Mouse (Mus musculus) layer of hippocampus, postnatal 14 days (tissue): ENCODE measurements around the gene Dynlrb2. TPM values are rescaled to one million over a fixed set of nuclear protein-coding genes. Genes with fewer than 3 reads are reported as not detected.

ENCODE experiments used
- DNase-seq, 2 experiments: peaks; one replicate each; pipeline ENCODE4 v3.0.0; 2021 to 2022; ENCODE audit warnings: low spot score in 2 of 2, mixed read lengths in 1 of 2
- total RNA-seq, 2 experiments: library from RNA; stranded (reverse); gene quantifications; 2 replicates each; pipeline ENCODE4 v1.2.3; 2021

Gene Dynlrb2
- total RNA-seq, 2 experiments from 2014 or later: 3.1 to 5.1 TPM

DNA sequence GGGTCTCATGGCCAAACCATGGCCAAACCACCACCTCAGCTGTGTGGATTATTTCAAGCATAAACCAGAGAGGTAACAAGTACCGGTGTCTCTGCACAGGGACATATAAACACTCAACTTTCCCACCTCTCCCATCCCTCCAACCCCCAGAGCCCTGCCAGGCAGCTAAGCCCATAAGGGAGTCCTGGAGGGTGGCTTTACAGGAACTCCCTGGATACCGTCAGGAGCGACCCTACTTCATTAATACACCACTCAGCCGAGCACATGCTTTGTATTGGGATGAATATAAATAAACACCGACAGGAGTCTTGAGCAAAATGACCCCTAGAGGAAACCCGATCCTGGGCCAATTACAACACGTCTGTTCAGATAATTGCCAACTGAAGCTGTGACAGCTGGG lies 34.0 kb downstream of the Dynlrb2 start:
- no peak for DNase-seq

GRCm38 (mm10) chr8:116540136-116540535 lies 35.4 kb downstream of the Dynlrb2 start:
- DNase-seq: no peak

- DNase-seq: no peak
Observed at GRCm38 (mm10) chr8:116542842-116543241, 38.1 kb downstream of the Dynlrb2 start.

- no peak for DNase-seq
Observed at GRCm38 (mm10) chr8:116543366-116543765, 38.6 kb downstream of the Dynlrb2 start.

DNA sequence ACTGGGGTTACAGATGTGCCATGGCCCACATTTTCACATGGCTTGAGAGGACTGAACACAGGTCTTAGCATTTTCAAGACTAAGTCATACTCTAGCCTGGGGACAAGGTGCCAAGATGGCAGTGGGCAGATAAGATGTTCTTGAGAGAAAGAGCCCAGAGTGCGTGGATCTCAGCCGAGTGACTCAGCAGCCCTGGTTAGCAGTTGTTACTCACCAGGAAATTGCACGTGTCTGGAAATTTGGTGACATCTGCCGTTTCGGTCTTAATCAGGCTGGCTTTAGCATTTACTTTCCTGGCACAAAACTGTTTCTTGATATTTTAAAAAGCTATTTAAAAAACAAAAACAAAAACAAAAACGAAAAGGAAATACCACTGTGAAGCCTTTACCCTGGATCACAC lies 47.5 kb downstream of the Dynlrb2 start:
- no peak for DNase-seq

- no peak for DNase-seq
Observed at GRCm38 (mm10) chr8:116552778-116553177, 48.0 kb downstream of the Dynlrb2 start.

Other genes starting within 250 kb of the Dynlrb2 start
- 10 to 100 TPM; 11.4 to 11.5 TPM for gene Cdyl2, start 228.0 kb downstream of the Dynlrb2 start, total RNA-seq